Mouse (Mus musculus) spleen, adult 12 weeks (tissue): ENCODE measurements around the gene Ldhal6b.
A peak's percentile ranks its signal among the peaks of the same experiment; 100 is the strongest.
"Not testable (repeated sequence)": the region's sequence is repeated elsewhere in the genome, so short reads cannot be mapped to it uniquely, and the experiment has no call there.

ENCODE experiments used
- DNase-seq: peaks from one replicate; pipeline ENCODE4 v3.0.0; 2022; ENCODE audit warnings: low spot score

Ldhal6b gene

GRCm38 (mm10) chr17:5418545-5418944 is at the start of gene Ldhal6b:
Gene Ldhal6b, minus strand, starts transcription at chr17:5418767.
- no peak for DNase-seq

GRCm38 (mm10) chr17:5467177-5467576 is 48.6 kb upstream of the Ldhal6b start:
- DNase-seq = no peak

- no peak for DNase-seq
These were observed 48.2 kb upstream of the Ldhal6b start for GRCm38 (mm10) chr17:5466736-5467135.

GRCm38 (mm10) chr17:5463912-5464311 is 45.3 kb upstream of the Ldhal6b start:
- DNase-seq = no peak

GRCm38 (mm10) chr17:5453657-5454056 is 35.1 kb upstream of the Ldhal6b start:
- DNase-seq = no peak

- no peak for DNase-seq
These were observed 25.2 kb upstream of the Ldhal6b start for GRCm38 (mm10) chr17:5443751-5444150.

- DNase-seq = no peak
These were observed 24.7 kb upstream of the Ldhal6b start for GRCm38 (mm10) chr17:5443260-5443659.

- not testable (repeated sequence) for DNase-seq
These were observed 23.8 kb upstream of the Ldhal6b start for GRCm38 (mm10) chr17:5442403-5442802.

GRCm38 (mm10) chr17:5440159-5440971 is 21.8 kb upstream of the Ldhal6b start, which contains the start of gene Tmem242:
Gene Tmem242, minus strand, starts transcription at chr17:5440259.
- peak; percentile 78 for DNase-seq

GRCm38 (mm10) chr17:5439831-5440158 is 21.2 kb upstream of the Ldhal6b start:
- DNase-seq = no peak

GRCm38 (mm10) chr17:5429772-5430133 is 11.2 kb upstream of the Ldhal6b start:
- DNase-seq = no peak

GRCm38 (mm10) chr17:5429090-5429771 is 10.7 kb upstream of the Ldhal6b start:
- DNase-seq = peak; percentile 82

GRCm38 (mm10) chr17:5425204-5425603 is 6.6 kb upstream of the Ldhal6b start:
- DNase-seq = no peak

GRCm38 (mm10) chr17:5424156-5424555 is 5.6 kb upstream of the Ldhal6b start:
- DNase-seq = no peak

- no peak for DNase-seq
These were observed 3.3 kb upstream of the Ldhal6b start for GRCm38 (mm10) chr17:5421835-5422234.

- no peak for DNase-seq
These were observed 1.4 kb upstream of the Ldhal6b start for GRCm38 (mm10) chr17:5419771-5420518.

GRCm38 (mm10) chr17:5419056-5419455 is 489 bp upstream of the Ldhal6b start:
- DNase-seq = no peak

- DNase-seq = no peak
These were observed 2.0 kb downstream of the Ldhal6b start for GRCm38 (mm10) chr17:5416518-5416917.

GRCm38 (mm10) chr17:5414041-5414440 is 4.5 kb downstream of the Ldhal6b start:
- DNase-seq = no peak

GRCm38 (mm10) chr17:5413350-5413749 is 5.2 kb downstream of the Ldhal6b start:
- DNase-seq = no peak

GRCm38 (mm10) chr17:5412740-5413139 is 5.8 kb downstream of the Ldhal6b start:
- DNase-seq = no peak

GRCm38 (mm10) chr17:5412301-5412700 is 6.3 kb downstream of the Ldhal6b start:
- DNase-seq = no peak

- DNase-seq = no peak
These were observed 7.4 kb downstream of the Ldhal6b start for GRCm38 (mm10) chr17:5411205-5411604.
